Mouse (Mus musculus) forebrain, postnatal 0 days (tissue): ENCODE measurements around the gene Foxk1. TPM values are rescaled to one million over a fixed set of nuclear protein-coding genes. Genes with fewer than 3 reads are reported as not detected.

Experiments used
- ATAC-seq: fragments of 200-750 bp; cut with Nextera tagmentation; 2 replicates; pipeline ENCODE4 v1.8.0; 2017; ENCODE audit warnings: mild to moderate bottlenecking, moderate library complexity
- DNase-seq: peaks from one replicate; pipeline ENCODE4 v3.0.0-alpha.2; 2015
- H3K27ac ChIP-seq: fragments of 300-500 bp; sonication (generic); 2 replicates; pipeline ENCODE4 v1.5.1; 2014; ENCODE audit warnings: low read depth, mild to moderate bottlenecking, antibody characterized with exemption, low read length, moderate library complexity, mixed read lengths
- H3K27me3 ChIP-seq: fragments of 300-500 bp; sonication (generic); 2 replicates; pipeline ENCODE4 v1.6.1; 2014; ENCODE audit warnings: mild to moderate bottlenecking, low read length, mixed read lengths; ENCODE audit not compliant: insufficient read depth
- H3K36me3 ChIP-seq: fragments of 300-500 bp; sonication (generic); 2 replicates; pipeline ENCODE4 v1.6.1; 2014; ENCODE audit warnings: mild to moderate bottlenecking, moderate library complexity; ENCODE audit not compliant: insufficient read depth
- H3K4me1 ChIP-seq: fragments of 300-500 bp; sonication (generic); 2 replicates; pipeline ENCODE4 v1.6.1; 2014; ENCODE audit warnings: antibody characterized with exemption; ENCODE audit not compliant: insufficient read depth
- H3K4me2 ChIP-seq: fragments of 300-500 bp; sonication (generic); 2 replicates; pipeline ENCODE4 v1.6.1; 2014; ENCODE audit warnings: low read depth, mild to moderate bottlenecking, moderate library complexity
- H3K4me3 ChIP-seq: fragments of 300-500 bp; sonication (generic); 2 replicates; pipeline ENCODE4 v1.5.1; 2014; ENCODE audit warnings: low read depth, low read length, mixed read lengths
- H3K9ac ChIP-seq: fragments of 300-500 bp; sonication (generic); 2 replicates; pipeline ENCODE4 v1.6.1; 2014; ENCODE audit warnings: mild to moderate bottlenecking
- H3K9me3 ChIP-seq: fragments of 300-500 bp; sonication (generic); 2 replicates; pipeline ENCODE4 v1.6.1; 2016; ENCODE audit warnings: low read length
- CTCF ChIP-seq: sonication (generic); IDR thresholded peaks from 2 replicates; pipeline ENCODE4 v1.5.1; 2016; ENCODE audit warnings: antibody characterized with exemption, control low read depth, low read depth
- WGBS: fragments of 180-500 bp; shearing (Covaris S2); extraction: QIAGEN DNeasy Blood & Tissue Kit; methylation state at CpG from one replicate; pipeline ENCODE4 v1.1.7; 2014; 5-methylcytosine and 5-hydroxymethylcytosine counted together
- polyA plus RNA-seq: library from polyadenylated mRNA; unstranded; fragments of >200 nt; fragmentation: Nextera tagmentation; extraction: Ambion mirVana; gene quantifications from 2 replicates; pipeline ENCODE4 v1.2.1, GENCODE M21; 2015
- total RNA-seq: library from RNA; depleted of rRNA; stranded (reverse); fragments of >200 nt; gene quantifications from 2 replicates; pipeline ENCODE4 v1.2.3, GENCODE M21; 2014

Gene Foxk1
- total and polyA plus RNA-seq, 2 experiments from 2014 or later = 5.0 to 19.0 TPM

- Histone ChIP-seq H3K4me3 (no peak overlapping the region), H3K27me3 (no peaks in the 10 kb centered on the region), H3K9ac (no peak overlapping the region), H3K27ac (no peak overlapping the region), H3K4me1 (peaks cover 4% of the 10 kb centered on the region; the same call in 1 of the 2 replicates), H3K36me3 (peaks cover 16% of the 10 kb centered on the region), H3K9me3 (no peaks in the 10 kb centered on the region), H3K4me2 (no peak overlapping the region)
- TF ChIP-seq CTCF = no peak
- ATAC-seq (no peak), DNase-seq (no peak)
- WGBS = 97% methylated on average over 7 of the region's 7 CpGs
Measured at GRCm38 (mm10) chr5:142461942-142462640, 60.8 kb downstream of the Foxk1 start.

DNA sequence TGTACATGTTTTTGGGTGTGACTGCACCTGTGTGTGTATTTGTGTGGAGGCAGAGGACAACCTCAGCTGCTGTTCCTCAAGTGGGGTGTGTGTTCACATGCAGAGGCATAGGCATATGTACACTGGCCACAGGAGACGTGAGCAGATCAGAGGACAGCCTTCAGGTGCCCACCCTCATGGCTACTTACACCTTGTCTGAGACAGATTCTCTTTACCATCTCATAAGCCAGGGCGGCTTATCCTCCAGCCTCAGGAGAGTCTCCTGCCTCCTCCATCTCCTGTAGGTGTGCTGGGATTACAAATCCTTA, 61.3 kb downstream of the Foxk1 start:
- WGBS = 92% methylated on average over 2 of the region's 2 CpGs
- Histone ChIP-seq H3K9ac (no peak overlapping the region), H3K4me3 (no peak overlapping the region), H3K27me3 (no peaks in the 10 kb centered on the region), H3K27ac (no peak overlapping the region), H3K4me2 (no peak overlapping the region), H3K4me1 (peaks cover 4% of the 10 kb centered on the region; the same call in 1 of the 2 replicates), H3K36me3 (peaks cover 16% of the 10 kb centered on the region), H3K9me3 (no peaks in the 10 kb centered on the region)
- TF ChIP-seq CTCF = no peak
- ATAC-seq (no peak), DNase-seq (no peak)

- peak overlapping the region; percentile 56; the same call in 1 of the 2 replicates for H3K4me3 ChIP-seq
Measured at GRCm38 (mm10) chr5:142463011-142463410, 61.7 kb downstream of the Foxk1 start.

GRCm38 (mm10) chr5:142463461-142464454, 62.5 kb downstream of the Foxk1 start, which contains the start of gene Ap5z1:
Ap5z1 (plus strand) TSS chr5:142463944.
- Histone ChIP-seq H3K36me3 (peaks cover 16% of the 10 kb centered on the region), H3K27ac (peak within 1 kb of the TSS; percentile 87), H3K4me1 (peaks cover 4% of the 10 kb centered on the region; the same call in 1 of the 2 replicates), H3K4me3 (peak within 1 kb of the TSS; percentile 56), H3K9ac (peak within 1 kb of the TSS; percentile 58), H3K4me2 (peak within 1 kb of the TSS; percentile 90), H3K27me3 (no peaks in the 10 kb centered on the region), H3K9me3 (no peaks in the 10 kb centered on the region)
- WGBS = 3% methylated on average over 60 of the region's 60 CpGs
- ATAC-seq (peak; percentile 95), DNase-seq (peak; percentile 96)
- TF ChIP-seq CTCF = no peak

More at GRCm38 (mm10) chr5:142463011-142463410, 61.7 kb downstream of the Foxk1 start:
- no peak for TF ChIP-seq CTCF
- no peaks in the 10 kb centered on the region for H3K27me3 ChIP-seq
- peak overlapping the region; percentile 90 for H3K4me2 ChIP-seq
- peaks cover 4% of the 10 kb centered on the region; the same call in 1 of the 2 replicates for H3K4me1 ChIP-seq
- peak overlapping the region; percentile 58 for H3K9ac ChIP-seq
- peak overlapping the region; percentile 87 for H3K27ac ChIP-seq
- 83% methylated on average over 6 of the region's 6 CpGs for WGBS
- peaks cover 16% of the 10 kb centered on the region for H3K36me3 ChIP-seq
- peak; percentile 23 for DNase-seq
- H3K9me3 ChIP-seq = no peaks in the 10 kb centered on the region
- no peak for ATAC-seq

GRCm38 (mm10) chr5:142468375-142468774, 67.1 kb downstream of the Foxk1 start:
- TF ChIP-seq CTCF = no peak
- Histone ChIP-seq H3K4me2 (no peak overlapping the region), H3K4me1 (peaks cover under 1% of the 10 kb centered on the region; the same call in 1 of the 2 replicates), H3K9ac (no peak overlapping the region), H3K27me3 (no peaks in the 10 kb centered on the region), H3K9me3 (no peaks in the 10 kb centered on the region), H3K36me3 (peaks cover 41% of the 10 kb centered on the region), H3K4me3 (no peak overlapping the region), H3K27ac (no peak overlapping the region)
- 93% methylated on average over 13 of the region's 13 CpGs for WGBS
- no peak for ATAC-seq
- DNase-seq = no peak

- H3K36me3 ChIP-seq = peaks cover 41% of the 10 kb centered on the region
- no peaks in the 10 kb centered on the region for H3K4me1 ChIP-seq
- H3K27ac ChIP-seq = no peak overlapping the region
- H3K9ac ChIP-seq = no peak overlapping the region
- no peaks in the 10 kb centered on the region for H3K27me3 ChIP-seq
- no peak overlapping the region for H3K4me2 ChIP-seq
- ATAC-seq (no peak), DNase-seq (no peak)
- H3K9me3 ChIP-seq = no peaks in the 10 kb centered on the region
- no peak overlapping the region for H3K4me3 ChIP-seq
- no peak for TF ChIP-seq CTCF
- WGBS = 90% methylated on average over 11 of the region's 11 CpGs
Measured at GRCm38 (mm10) chr5:142469796-142470195, 68.5 kb downstream of the Foxk1 start.
